Mouse (Mus musculus) ES-CJ7 (cell line): ENCODE results near the gene Gan.
A peak's percentile ranks its signal among the peaks of the same experiment; 100 is the strongest.

Source experiments
- DNase-seq: peaks from one replicate; pipeline ENCODE4 v3.0.0; 2011; ENCODE audit warnings: low read depth, low spot score

Gan gene

GRCm38 (mm10) chr8:117253390-117254269, 95.7 kb downstream of the Gan start:
- peak; percentile 62 for DNase-seq

- no peak for DNase-seq
Observed at GRCm38 (mm10) chr8:117254496-117254895, 96.6 kb downstream of the Gan start.

- DNase-seq, result peak; percentile 83
Observed at GRCm38 (mm10) chr8:117256292-117256938, 98.5 kb downstream of the Gan start.

- peak; percentile 50 for DNase-seq
Observed at GRCm38 (mm10) chr8:117257029-117257820, 99.3 kb downstream of the Gan start, which contains the start of gene Cmip. Gene Cmip, plus strand, starts transcription at chr8:117257064.

GRCm38 (mm10) chr8:117257821-117258575, 100.1 kb downstream of the Gan start:
- DNase-seq, result no peak

GRCm38 (mm10) chr8:117258576-117259040, 100.7 kb downstream of the Gan start:
- DNase-seq, result no peak

GRCm38 (mm10) chr8:117259431-117260001, 101.6 kb downstream of the Gan start:
- DNase-seq, result no peak

GRCm38 (mm10) chr8:117260234-117260929, 102.4 kb downstream of the Gan start:
- DNase-seq, result no peak

- no peak for DNase-seq
Observed at GRCm38 (mm10) chr8:117260930-117261475, 103.1 kb downstream of the Gan start.

- DNase-seq, result no peak
Observed at GRCm38 (mm10) chr8:117261702-117262101, 103.8 kb downstream of the Gan start.

- no peak for DNase-seq
Observed at GRCm38 (mm10) chr8:117262685-117263084, 104.8 kb downstream of the Gan start.

- no peak for DNase-seq
Observed at GRCm38 (mm10) chr8:117263442-117263841, 105.5 kb downstream of the Gan start.

- no peak for DNase-seq
Observed at GRCm38 (mm10) chr8:117265079-117265478, 107.1 kb downstream of the Gan start.
